Mouse (Mus musculus) CH12.LX (cell line): ENCODE measurements around the gene Gal3st2b.
"Not testable (repeated sequence)": the region's sequence is repeated elsewhere in the genome, so short reads cannot be mapped to it uniquely, and the experiment has no call there.

Experiments
- CHD1 ChIP-seq: IDR thresholded peaks from 2 replicates; pipeline ENCODE4 v1.6.1; 2012; ENCODE audit warnings: low read depth, low read length, improper control_type of control experiment, inconsistent platforms
- CHD2 ChIP-seq: IDR thresholded peaks from 2 replicates; pipeline ENCODE4 v1.6.1; 2011; ENCODE audit warnings: low read length, improper control_type of control experiment
- CTCF ChIP-seq, 2 experiments: IDR thresholded peaks in 1 of 2; conservative IDR thresholded peaks in 1 of 2; 2 replicates each; pipeline ENCODE4 v1.5.1; 2011 to 2012; ENCODE audit warnings: low read depth in 2 of 2, low read length in 2 of 2, improper control_type of control experiment in 1 of 2, inconsistent platforms in 1 of 2, mild to moderate bottlenecking in 1 of 2, moderate library complexity in 1 of 2
- E2F4 ChIP-seq: IDR thresholded peaks from 2 replicates; pipeline ENCODE4 v1.6.1; 2011; ENCODE audit warnings: low read depth, low read length, improper control_type of control experiment; ENCODE audit not compliant: insufficient replicate concordance
- ELF1 ChIP-seq: IDR thresholded peaks from 2 replicates; pipeline ENCODE4 v1.6.1; 2014; ENCODE audit warnings: low read depth, mild to moderate bottlenecking, inconsistent platforms, low read length, improper control_type of control experiment
- MAX ChIP-seq: IDR thresholded peaks from 2 replicates; pipeline ENCODE4 v1.6.1; 2011; ENCODE audit warnings: low read length, improper control_type of control experiment
- NELFE ChIP-seq: IDR thresholded peaks from 2 replicates; pipeline ENCODE4 v1.6.1; 2011; ENCODE audit warnings: low read depth, low read length, improper control_type of control experiment
- NRF1 ChIP-seq: IDR thresholded peaks from 2 replicates; pipeline ENCODE4 v1.6.1; 2014; ENCODE audit warnings: low read depth, mild to moderate bottlenecking, inconsistent platforms, low read length, improper control_type of control experiment, moderate library complexity
- POLR2A ChIP-seq: IDR thresholded peaks from 2 replicates; pipeline ENCODE4 v1.6.1; 2011; ENCODE audit warnings: low read depth, mild to moderate bottlenecking, improper control_type of control experiment, low read length
- TBP ChIP-seq: conservative IDR thresholded peaks from 2 replicates; pipeline ENCODE4 v1.6.1; 2011; ENCODE audit warnings: low read depth, low read length, improper control_type of control experiment
- UBTF ChIP-seq: IDR thresholded peaks from 2 replicates; pipeline ENCODE4 v1.6.1; 2012; ENCODE audit warnings: low read depth, mild to moderate bottlenecking, inconsistent platforms, low read length, improper control_type of control experiment, moderate library complexity
- USF1 ChIP-seq: IDR thresholded peaks from 2 replicates; pipeline ENCODE4 v1.6.1; 2014; ENCODE audit warnings: low read depth, mild to moderate bottlenecking, inconsistent platforms, low read length, improper control_type of control experiment
- USF2 ChIP-seq: conservative IDR thresholded peaks from 2 replicates; pipeline ENCODE4 v1.6.1; 2011; ENCODE audit warnings: low read depth, low read length, improper control_type of control experiment

DNA sequence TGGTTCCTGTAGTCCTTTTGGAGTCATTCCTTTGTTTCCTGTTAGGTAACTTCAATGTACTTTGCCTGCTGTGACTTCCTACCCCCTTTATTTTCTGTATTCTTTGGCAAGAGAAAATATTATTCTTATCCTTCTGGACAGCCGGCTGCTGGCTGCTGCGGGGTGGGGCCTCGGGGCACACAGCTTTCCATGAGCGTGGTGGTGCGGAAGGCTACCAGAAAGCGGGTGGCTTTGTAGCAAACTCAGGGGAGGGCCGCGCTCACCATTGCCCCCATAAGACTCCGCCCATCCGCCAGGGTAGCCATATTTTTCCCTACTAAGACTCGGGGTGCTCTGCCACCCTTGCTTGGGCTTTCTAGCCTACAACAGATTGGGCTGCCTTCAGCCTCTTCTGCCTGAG is 36.3 kb upstream of the Gal3st2b start:
- not testable (repeated sequence) for TF ChIP-seq CTCF (conservative IDR thresholded peaks at IDR 0.05 in 1 of 2, IDR thresholded peaks at IDR 0.05 in 1 of 2; ENCODE audit: low read depth in 2 of 2, low read length in 2 of 2); TBP; USF1; MAX; POLR2A; E2F4; NELFE; CHD1; UBTF; CHD2; USF2; ELF1; NRF1
